Mouse (Mus musculus) midbrain, embryonic 14.5 days (tissue): ENCODE measurements around the gene 4930596D02Rik. TPM values are rescaled to one million over a fixed set of nuclear protein-coding genes. Genes with fewer than 3 reads are reported as not detected.

Source experiments
- ATAC-seq: fragments of 200-750 bp; cut with Nextera tagmentation; 2 replicates; pipeline ENCODE4 v1.8.0; 2017; ENCODE audit warnings: moderate number of reproducible peaks, moderate library complexity; ENCODE audit not compliant: low FRiP score, low TSS enrichment
- DNase-seq: peaks from one replicate; pipeline ENCODE4 v3.0.0-alpha.2; 2015
- H3K27ac ChIP-seq: fragments of 300-500 bp; sonication (generic); replicated peaks from 2 replicates; pipeline ENCODE4 v1.5.1; 2014; ENCODE audit warnings: mild to moderate bottlenecking, low read depth, low read length, moderate library complexity
- H3K27me3 ChIP-seq: fragments of 300-500 bp; sonication (generic); 2 replicates; pipeline ENCODE4 v1.6.1; 2014; ENCODE audit warnings: low read length, control low read depth, mixed read lengths; ENCODE audit not compliant: control insufficient read depth, insufficient read depth
- H3K36me3 ChIP-seq: fragments of 300-500 bp; sonication (generic); 2 replicates; pipeline ENCODE4 v1.6.1; 2014; ENCODE audit warnings: low read length, control low read depth; ENCODE audit not compliant: control insufficient read depth, insufficient read depth
- H3K4me1 ChIP-seq: fragments of 300-500 bp; sonication (generic); 2 replicates; pipeline ENCODE4 v1.6.1; 2014; ENCODE audit warnings: mild to moderate bottlenecking, antibody characterized with exemption, low read length, control low read depth; ENCODE audit not compliant: control insufficient read depth, insufficient read depth
- H3K4me2 ChIP-seq: fragments of 300-500 bp; sonication (generic); 2 replicates; pipeline ENCODE4 v1.6.1; 2014; ENCODE audit warnings: mild to moderate bottlenecking, low read length, moderate library complexity
- H3K4me3 ChIP-seq: fragments of 300-500 bp; sonication (generic); replicated peaks from 2 replicates; pipeline ENCODE4 v1.5.1; 2014; ENCODE audit warnings: low read depth, low read length
- H3K9ac ChIP-seq: fragments of 300-500 bp; sonication (generic); replicated peaks from 2 replicates; pipeline ENCODE4 v1.6.1; 2014; ENCODE audit warnings: mild to moderate bottlenecking, low read length, moderate library complexity
- H3K9me3 ChIP-seq: fragments of 300-500 bp; sonication (generic); 2 replicates; pipeline ENCODE4 v1.6.1; 2016; ENCODE audit warnings: low read length, control low read depth, mixed read lengths; ENCODE audit not compliant: control insufficient read depth
- WGBS: fragments of 180-500 bp; shearing (Covaris S2); extraction: QIAGEN DNeasy Blood & Tissue Kit; methylation state at CpG from one replicate; pipeline ENCODE4 v1.1.7; 2014; 5-methylcytosine and 5-hydroxymethylcytosine counted together
- polyA plus RNA-seq: library from polyadenylated mRNA; unstranded; fragments of >200 nt; fragmentation: Nextera tagmentation; extraction: Ambion mirVana; gene quantifications from 2 replicates; pipeline ENCODE4 v1.2.1, GENCODE M21; 2014

The 4930596D02Rik gene
- not detected in 2 replicates for polyA plus RNA-seq

DNA sequence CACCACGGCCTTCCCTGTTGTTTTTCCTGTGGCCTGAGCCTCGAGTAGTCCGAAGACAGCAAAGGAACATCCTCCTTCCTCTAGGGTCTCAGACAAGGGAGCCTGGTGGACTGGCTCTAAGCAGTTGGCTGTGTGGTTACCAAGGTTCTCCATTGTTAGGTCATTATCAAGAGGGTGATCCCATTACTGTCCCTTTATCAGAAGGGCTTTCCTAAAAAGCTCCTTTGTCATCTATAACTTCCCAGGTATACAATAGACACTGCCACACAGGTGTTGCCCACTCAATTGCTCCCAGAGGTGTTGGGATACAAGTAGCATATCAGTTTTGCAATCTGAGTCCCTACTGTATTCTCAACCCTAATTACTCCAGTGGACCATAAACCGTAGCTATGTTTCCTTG, at the start of gene 4930596D02Rik:
Gene 4930596D02Rik, minus strand, starts transcription at position 101 of the 400 bp plus-strand sequence.
- no peak for DNase-seq
- 87% methylated on average over 4 of the region's 4 CpGs for WGBS
- no peak within 1 kb of the TSS for H3K4me3 ChIP-seq
- H3K27me3 ChIP-seq, result no peaks in the 10 kb centered on the region
- no peaks in the 10 kb centered on the region for H3K36me3 ChIP-seq
- no peaks in the 10 kb centered on the region for H3K4me1 ChIP-seq
- H3K9ac ChIP-seq, result no peak within 1 kb of the TSS
- H3K27ac ChIP-seq, result no peak within 1 kb of the TSS
- H3K9me3 ChIP-seq, result no peaks in the 10 kb centered on the region
- no peak within 1 kb of the TSS for H3K4me2 ChIP-seq
- no peak for ATAC-seq

DNA sequence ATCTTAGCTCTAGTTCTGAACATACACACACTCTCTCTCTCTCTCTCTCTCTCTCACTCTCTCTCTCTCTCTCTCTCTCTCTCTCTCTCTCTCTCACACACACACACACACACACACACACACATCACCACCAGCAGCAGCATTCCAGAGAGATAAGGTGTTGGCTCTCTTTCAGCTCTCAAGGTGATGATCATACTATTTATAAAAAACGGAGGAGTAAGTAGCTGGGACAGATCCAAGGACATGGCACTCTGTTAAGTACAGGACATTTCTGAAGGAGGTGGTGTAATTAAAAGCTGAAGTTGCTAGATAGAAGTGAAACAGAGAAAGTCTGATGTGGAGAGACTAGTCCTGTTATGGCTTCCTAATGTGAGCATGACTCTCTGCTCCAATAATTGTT, 41.5 kb upstream of the 4930596D02Rik start:
- Histone ChIP-seq H3K36me3 (no peaks in the 10 kb centered on the region), H3K27ac (no peak overlapping the region), H3K4me1 (no peaks in the 10 kb centered on the region), H3K4me3 (no peak overlapping the region), H3K9ac (no peak overlapping the region), H3K27me3 (no peaks in the 10 kb centered on the region), H3K4me2 (no peak overlapping the region), H3K9me3 (no peaks in the 10 kb centered on the region)
- DNase-seq, result no peak
- 79% methylated on average over 1 of the region's 1 CpGs for whole genome bisulfite sequencing
- no peak for ATAC-seq

DNA sequence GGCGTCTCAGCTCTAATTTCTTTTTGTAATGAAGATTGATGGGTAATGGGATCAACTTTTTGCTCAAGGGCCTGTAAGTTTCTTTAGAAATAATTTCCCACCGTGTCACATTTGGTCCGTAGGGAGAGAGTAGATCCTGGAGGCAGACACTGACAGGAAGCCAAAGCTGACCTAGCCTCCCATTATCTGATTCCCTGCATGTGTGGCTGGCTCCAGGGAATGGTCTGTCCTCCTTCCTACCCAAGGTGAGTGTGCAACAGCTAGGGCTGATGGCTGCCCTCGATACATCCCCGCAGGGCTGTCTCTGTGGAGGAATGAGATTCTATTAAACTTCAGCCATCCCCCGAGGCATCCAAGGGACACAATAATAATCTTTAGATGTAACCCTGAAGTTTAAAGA, 33.5 kb upstream of the 4930596D02Rik start:
- no peak overlapping the region for H3K27ac ChIP-seq
- WGBS, result 84% methylated on average over 6 of the region's 6 CpGs
- H3K9ac ChIP-seq, result no peak overlapping the region

DNA sequence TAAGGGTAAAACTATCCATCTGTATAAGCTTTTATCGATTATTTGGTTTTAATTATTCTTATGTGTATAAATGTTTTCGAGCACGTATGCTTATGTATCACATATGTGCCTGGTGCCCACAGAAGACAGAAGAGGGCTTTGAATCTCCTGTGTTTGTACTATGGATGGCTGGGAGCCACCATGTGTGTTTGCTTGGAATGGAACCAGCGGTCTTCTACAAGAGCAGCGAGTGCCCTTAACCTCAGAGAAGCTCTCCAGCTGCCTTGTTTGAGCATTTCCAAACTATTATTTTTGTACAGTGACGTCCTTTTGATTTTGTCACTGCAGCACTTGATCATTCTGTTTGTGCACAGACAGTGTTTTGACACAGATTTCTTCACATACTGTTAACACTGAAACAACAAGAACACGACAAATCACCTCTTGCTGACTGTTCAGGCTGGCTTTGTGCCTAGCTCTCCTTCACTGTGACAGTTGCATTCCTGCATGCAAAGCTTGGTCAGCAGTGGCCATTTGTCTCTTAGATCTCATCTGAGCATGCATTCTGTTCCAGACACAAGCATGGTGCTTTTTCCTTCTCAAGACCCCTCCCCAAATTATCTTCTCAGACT, 30.4 kb upstream of the 4930596D02Rik start:
- Histone ChIP-seq H3K27me3 (no peaks in the 10 kb centered on the region), H3K4me2 (no peak overlapping the region), H3K4me1 (no peaks in the 10 kb centered on the region), H3K9ac (no peak overlapping the region), H3K4me3 (no peak overlapping the region), H3K36me3 (no peaks in the 10 kb centered on the region), H3K9me3 (no peaks in the 10 kb centered on the region), H3K27ac (no peak overlapping the region)
- no peak for ATAC-seq
- 85% methylated on average over 7 of the region's 7 CpGs for WGBS
- no peak for DNase-seq

More for the DNA sequence above, 33.5 kb upstream of the 4930596D02Rik start:
- H3K36me3 ChIP-seq, result no peaks in the 10 kb centered on the region
- DNase-seq (no peak), ATAC-seq (no peak)
- H3K4me1 ChIP-seq, result no peaks in the 10 kb centered on the region
- H3K4me3 ChIP-seq, result no peak overlapping the region
- H3K9me3 ChIP-seq, result no peaks in the 10 kb centered on the region
- H3K27me3 ChIP-seq, result no peaks in the 10 kb centered on the region
- no peak overlapping the region for H3K4me2 ChIP-seq

DNA sequence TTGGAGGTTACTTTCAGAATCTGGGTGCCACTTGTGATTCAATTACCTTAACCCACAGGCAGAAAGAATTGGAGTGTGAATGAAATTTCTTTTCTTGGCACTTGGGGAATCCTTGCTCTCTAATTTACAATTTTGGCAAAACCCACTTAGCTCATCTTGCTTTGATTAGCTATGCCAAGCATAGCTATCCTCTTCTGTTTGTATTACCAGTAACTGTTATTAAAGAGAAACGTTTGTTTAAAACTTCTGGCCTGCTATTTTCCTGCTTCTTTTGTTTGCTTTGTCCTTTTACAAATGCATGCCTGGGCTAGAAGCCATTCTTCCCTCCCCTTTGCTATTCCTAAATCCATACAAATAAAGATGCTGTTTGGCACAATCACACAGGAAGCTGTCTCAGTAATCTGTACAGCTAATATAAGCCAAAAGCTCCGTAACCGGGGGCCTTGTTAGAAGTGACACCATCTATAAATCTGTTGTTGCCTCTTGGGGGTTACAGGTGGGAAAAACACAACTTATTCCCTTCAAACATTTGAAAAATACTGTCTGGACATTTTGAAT, 19.0 kb downstream of the 4930596D02Rik start:
- WGBS, result 25% methylated on average over 3 of the region's 3 CpGs
- Histone ChIP-seq H3K9ac (no peak overlapping the region), H3K27me3 (no peaks in the 10 kb centered on the region), H3K4me3 (no peak overlapping the region), H3K27ac (no peak overlapping the region), H3K9me3 (no peaks in the 10 kb centered on the region), H3K4me1 (no peaks in the 10 kb centered on the region), H3K4me2 (no peak overlapping the region), H3K36me3 (no peaks in the 10 kb centered on the region)
- ATAC-seq, result no peak
- DNase-seq, result peak; percentile 23

DNA sequence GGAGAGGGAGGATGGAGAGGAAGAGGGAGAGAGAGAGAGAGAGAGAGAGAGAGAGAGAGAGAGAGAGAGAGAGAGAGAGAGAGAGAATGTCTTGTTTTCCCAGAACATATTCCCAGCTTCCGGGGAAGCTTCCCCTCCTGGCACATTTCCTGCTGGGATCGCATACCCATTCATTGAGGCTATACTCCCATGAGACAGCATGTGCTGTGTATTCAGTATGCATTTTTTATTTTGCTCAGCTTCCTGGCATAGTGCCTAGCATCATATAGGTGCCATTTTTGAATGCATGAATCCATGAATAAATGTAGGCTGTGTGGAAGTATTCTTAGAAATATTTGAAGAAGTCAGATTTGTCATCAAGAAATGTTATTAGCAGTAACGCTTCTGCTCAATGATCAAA, 31.7 kb downstream of the 4930596D02Rik start:
- Histone ChIP-seq H3K9ac (no peak overlapping the region), H3K27ac (no peak overlapping the region), H3K4me3 (no peak overlapping the region), H3K4me2 (no peak overlapping the region), H3K27me3 (no peaks in the 10 kb centered on the region), H3K36me3 (no peaks in the 10 kb centered on the region), H3K9me3 (no peaks in the 10 kb centered on the region), H3K4me1 (no peaks in the 10 kb centered on the region)
- ATAC-seq (no peak), DNase-seq (peak; percentile 19)
- WGBS, result 79% methylated on average over 3 of the region's 3 CpGs

DNA sequence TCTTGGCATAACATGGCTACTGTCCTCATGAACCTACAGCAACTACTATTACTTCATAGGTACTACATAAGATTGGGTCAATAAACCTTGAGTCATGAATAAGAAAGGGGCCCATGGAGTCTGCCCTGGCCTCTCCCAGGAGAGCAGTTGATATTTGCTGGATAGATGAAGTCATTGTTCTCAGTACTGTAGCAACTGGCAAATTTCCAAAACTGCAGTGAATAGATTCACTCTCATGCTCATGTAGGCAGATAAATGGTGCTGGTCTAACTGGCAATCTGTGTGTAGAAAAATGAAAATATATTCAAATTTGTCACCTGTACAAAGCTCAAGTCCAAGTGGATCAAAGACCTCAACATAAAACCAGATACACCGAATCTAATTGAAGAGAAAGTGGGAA, 38.5 kb downstream of the 4930596D02Rik start:
- 91% methylated on average over 1 of the region's 1 CpGs for WGBS
- no peak for ATAC-seq

More for the DNA sequence above, 38.5 kb downstream of the 4930596D02Rik start:
- Histone ChIP-seq H3K27me3 (no peaks in the 10 kb centered on the region), H3K36me3 (no peaks in the 10 kb centered on the region), H3K9me3 (no peaks in the 10 kb centered on the region), H3K9ac (no peak overlapping the region), H3K27ac (no peak overlapping the region), H3K4me1 (no peaks in the 10 kb centered on the region), H3K4me2 (no peak overlapping the region), H3K4me3 (no peak overlapping the region)
- peak; percentile 10 for DNase-seq
